Mouse (Mus musculus): Measurements from ENCODE around the gene Eif4b.
A peak's percentile ranks its signal among the peaks of the same experiment; 100 is the strongest.
"Not testable (repeated sequence)": the region's sequence is repeated elsewhere in the genome, so short reads cannot be mapped to it uniquely, and the experiment has no call there.

Gene Eif4b

DNA sequence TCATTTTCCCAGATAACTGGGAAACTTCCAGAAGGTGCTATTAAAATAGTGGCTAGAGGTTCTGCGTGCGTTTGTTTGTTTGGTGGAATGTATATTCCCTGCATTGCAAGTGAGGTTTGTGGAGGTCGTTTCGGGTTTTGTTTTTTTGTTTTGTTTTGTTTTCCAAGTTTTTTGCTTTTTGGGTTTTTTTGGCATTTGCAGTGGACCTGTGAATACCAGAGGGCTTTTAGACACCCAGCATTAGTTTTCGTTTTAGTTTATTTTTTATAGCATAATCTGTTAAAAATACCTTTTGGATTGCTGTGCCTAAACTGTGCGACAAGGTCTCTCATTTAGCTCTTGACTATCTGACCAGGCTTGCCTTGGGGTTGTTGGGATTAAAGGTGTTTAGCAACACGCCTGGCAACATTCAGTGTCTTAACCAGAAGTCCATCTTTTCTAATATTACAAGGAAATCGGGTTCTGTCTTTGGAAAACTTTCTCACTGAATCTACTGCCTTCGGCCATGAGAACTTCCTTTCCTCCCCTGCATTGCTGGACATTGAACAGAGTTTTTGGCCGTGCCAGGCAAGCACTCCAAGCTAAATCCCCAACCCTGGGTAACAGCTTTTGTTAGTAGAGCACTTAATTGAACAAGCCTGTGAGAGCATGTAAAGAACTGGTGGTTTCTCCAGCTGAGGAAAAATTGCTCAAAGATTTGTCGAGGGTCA lies 1.5 kb downstream of the Eif4b start:
- no peak for DNase-seq (ENCODE audit: low read depth, low spot score)

DNA sequence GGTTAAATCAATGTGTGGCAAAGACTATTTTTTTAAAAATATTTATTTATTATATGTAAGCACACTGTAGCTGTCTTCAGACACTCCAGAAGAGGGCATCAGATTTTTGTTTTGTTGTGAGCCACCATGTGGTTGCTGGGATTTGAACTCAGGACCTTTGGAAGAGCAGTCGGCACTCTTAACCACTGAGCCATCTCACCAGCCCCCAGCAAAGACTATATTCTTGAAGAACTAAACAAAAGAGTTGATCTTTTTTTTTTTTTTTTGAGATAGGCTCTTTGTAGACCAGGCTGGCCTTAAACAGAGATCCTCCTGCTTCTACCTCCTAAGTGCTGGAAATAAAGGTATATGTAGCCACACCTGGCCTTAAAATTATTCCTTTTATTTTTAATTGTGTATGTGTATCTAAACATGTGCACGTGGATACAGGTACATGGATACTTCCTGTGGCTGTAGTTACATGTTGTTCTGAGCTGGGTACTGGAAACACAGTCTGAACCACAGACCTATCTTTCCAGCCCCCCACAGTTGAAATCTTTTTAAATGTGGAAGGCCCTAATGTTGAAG lies 3.6 kb downstream of the Eif4b start:
- no peak for DNase-seq (ENCODE audit: low read depth, low spot score)

DNA sequence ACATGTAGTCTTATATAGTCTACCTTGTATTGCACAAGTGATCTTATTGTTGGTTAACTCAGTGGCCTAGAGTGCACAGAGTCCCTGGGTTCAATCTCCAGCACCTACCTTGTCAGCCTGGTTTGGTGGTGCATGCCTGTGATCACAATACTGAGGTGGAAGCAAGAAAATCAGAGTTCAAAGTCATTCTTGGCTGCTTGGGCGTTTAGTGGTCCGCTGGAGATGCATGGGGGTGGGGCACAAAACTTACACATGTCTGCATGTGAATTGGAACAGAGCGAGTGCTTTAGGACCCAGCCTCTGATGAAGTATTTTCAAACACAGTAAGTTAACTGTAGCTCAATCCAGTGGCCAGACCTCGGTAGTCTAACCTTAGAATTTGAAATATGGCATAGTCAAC lies 5.6 kb downstream of the Eif4b start:
- no peak for DNase-seq (ENCODE audit: low read depth, low spot score)

DNA sequence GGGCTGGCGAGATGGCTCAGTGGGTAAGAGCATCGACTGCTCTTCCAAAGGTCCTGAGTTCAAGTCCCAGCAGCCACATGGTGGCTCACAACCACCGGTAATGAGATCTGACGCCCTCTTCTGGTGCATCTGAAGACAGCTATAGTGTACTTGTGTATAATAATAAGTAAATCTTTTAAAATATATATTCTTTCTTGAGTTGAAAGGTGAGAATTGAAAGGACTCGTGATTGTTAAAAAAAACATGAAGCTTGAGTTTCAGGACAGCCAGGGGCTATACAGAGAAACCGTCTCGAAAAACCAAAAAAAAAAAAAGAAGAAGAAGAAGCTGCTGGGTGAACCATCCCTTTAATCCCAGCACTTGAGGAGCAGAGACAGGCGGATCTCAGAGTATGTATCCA lies 6.4 kb downstream of the Eif4b start:
- not testable (repeated sequence) for DNase-seq (ENCODE audit: low read depth, low spot score)

DNA sequence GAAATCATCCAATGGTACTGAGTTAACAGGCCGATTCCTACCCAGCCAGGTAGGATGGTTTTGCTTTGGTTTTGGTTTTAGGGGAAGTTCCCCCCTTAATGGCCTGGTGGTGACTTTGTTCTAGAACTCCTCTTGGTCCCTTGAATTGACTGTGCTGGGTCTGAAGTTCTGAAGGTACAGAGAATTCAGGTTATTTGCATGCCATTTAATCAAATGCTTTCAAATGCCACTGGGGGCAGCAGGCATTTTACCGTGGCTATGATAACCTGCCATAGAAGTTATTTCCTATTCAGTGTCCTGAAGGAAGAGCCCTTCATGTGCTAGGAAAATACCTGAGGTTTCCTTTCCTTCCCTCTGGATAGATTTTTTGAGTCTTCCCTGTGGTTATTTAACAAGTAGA lies 6.9 kb downstream of the Eif4b start:
- no peak for DNase-seq (ENCODE audit: low read depth, low spot score)

DNA sequence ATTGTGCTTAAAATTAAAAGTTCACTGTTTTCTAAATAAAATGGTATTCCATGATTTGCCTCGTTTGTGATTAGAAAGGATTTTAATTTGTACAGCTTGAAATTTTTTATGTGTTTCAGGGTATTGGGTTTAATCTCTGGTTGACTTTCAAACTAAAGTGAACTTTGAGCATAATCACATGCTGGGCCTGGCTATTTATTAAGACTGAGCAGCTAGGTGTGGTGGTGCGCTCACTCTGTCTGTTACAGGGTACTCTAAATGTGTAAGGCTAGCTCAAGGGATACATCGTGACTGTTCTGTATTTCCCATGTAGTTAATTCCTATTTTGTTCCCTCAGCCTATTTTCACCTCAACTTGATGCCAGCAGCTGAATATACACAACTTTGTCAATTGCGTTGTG lies 8.6 kb downstream of the Eif4b start:
- DNase-seq (ENCODE audit: low read depth, low spot score) = no peak

DNA sequence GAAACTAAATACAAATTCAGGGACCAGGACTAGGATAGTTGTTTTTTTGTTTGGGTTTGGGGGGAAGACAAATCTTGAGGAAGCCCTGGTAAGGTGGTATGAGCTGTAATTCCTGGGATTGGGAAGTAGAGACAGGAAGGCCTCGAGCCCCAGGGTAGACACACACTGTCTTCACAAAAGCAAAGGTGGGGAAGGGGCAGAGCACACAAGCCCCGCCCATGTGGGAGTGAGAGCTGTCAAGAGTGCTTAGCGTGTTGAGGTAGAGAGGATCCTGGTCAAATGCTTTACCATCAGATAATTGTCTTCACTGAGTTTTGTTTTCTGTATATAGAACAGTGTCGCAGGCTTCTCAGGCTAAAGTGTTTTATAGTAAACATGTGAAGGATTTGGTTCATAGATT lies 9.5 kb downstream of the Eif4b start:
- no peak for DNase-seq (ENCODE audit: low read depth, low spot score)

DNA sequence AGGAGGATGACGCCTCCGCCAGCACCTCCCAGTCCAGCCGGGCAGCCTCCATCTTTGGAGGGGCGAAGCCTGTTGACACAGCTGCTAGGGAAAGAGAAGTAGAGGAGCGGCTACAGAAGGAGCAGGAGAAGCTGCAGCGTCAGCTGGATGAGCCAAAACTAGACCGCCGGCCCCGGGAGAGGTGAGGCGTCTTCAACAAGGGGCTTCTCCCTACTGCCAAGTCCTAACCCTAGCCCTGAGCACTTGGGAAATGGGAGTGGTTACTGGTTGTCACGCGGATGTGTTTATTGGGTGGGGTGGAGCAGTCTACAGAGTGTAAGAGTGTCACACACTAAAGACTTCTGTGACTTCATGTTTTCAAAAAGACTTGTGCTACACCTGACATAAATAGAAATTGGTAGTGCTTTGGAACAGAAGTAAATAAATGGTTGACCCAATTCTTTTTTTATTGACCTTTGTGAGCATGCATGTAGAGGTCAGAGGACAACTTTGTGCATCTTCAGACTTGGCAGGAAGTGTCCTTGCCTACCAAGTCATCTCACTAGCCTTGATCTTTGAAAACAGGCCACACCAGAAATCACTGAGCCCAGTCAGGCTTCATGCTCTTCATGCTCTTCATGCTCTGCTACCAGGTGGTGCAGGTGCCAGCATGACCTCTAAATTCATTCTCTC lies 16.5 kb downstream of the Eif4b start:
- no peak for DNase-seq (ENCODE audit: low read depth, low spot score)

DNA sequence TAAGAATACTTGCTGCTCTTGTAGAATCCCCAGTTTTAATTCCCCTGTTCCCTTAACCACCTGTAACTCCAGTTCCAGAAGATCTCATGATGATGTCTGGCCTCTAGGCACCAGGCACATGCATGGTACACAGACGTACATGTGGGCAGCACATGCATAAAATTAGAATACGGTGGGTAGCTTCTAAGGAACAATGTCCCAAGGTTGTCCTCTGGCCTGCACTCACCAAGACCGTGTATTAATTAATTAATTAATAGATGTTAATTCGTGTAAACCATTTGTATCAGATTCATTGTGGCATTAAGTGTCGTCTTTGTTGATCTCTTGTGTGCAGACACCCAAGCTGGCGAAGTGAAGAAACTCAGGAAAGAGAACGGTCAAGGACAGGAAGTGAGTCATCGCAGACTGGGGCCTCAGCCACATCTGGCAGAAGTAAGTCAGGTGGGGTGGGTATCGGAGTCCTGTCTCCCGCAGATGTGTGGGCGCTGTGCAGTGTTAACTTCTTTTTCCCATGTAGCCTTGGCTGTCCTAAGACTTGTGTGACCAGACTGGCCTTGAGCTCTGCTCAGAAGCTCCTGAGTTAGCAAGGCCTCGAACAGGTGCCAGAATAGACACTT lies 17.6 kb downstream of the Eif4b start:
- DNase-seq (ENCODE audit: low read depth, low spot score) = no peak

DNA sequence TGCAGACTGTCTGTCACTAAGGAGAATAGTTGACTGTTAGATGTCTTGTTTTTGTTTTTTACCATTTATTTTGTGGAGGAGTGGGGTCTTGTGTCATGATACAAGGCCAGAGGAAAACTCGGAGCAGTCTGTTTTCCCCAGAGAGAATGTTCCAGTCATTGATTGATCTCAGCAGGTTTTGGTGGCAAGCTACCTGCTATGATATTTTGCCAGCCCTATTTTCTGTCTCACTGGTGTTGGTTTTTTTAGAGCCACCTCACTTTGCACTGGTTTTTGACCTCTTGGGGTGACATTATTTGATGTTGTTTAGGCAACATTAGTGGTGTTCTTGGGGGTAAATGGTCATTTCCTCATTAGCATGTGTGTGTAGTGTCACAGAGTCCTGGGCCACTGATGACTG lies 18.1 kb downstream of the Eif4b start:
- DNase-seq (ENCODE audit: low read depth, low spot score) = no peak

DNA sequence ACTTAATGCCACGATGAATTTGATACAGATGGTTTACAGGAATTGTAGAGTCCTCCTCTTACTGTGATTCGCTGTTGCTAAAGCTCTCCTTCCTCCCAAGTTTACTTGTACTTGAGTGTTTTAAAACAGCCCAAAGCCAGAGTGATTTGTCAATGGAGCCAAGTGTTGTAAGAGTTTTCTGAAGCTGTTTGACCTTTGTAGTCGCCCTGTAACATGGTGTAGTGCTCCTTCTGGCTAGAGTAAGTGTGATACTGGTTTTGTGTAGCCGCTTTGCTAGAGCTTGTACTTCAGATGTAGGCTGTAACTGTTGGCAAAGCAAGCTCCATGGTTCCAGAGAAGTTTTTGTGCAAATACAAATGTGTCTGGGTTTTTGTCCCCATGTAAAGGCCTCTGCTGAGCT lies 18.6 kb downstream of the Eif4b start:
- DNase-seq (ENCODE audit: low read depth, low spot score) = no peak

DNA sequence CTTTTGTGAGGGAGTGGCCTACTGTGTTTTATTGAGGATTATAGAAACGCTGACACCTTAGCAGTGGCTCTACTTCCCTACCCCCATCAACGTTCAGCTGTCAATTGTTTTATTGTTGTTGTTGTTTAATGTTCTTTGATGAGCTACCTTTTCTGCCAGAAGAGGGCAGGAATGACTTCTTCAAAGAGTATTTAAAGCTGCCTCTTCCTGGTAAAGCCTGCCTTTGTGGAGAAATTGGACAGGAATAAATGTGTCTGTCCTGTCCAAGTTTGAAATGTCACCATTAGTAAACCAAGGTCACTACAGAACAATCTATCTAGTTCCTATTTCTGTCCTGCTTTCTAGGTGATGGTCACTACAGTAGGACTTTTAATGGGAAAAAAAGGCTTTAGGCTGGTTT lies 20.6 kb downstream of the Eif4b start:
- DNase-seq (ENCODE audit: low read depth, low spot score) = no peak

DNA sequence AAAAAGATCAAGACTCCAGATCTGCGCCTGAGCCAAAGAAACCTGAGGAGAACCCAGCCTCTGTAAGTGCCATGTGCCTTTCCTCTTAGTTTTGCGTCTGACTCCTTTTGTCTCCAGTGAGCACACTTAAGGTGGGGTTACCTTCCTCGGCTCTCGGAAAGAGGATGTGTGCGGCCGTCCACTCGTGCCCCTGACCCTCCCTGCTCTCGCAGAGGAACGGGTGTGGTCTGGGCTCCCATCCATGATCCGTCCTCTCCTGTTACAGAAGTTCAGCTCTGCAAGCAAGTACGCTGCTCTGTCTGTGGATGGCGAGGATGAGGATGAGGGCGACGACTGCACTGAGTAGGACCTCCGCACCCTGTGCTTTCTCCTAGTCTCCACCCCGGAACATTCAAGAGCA lies 21.4 kb downstream of the Eif4b start:
- DNase-seq (ENCODE audit: low read depth, low spot score) = no peak

DNA sequence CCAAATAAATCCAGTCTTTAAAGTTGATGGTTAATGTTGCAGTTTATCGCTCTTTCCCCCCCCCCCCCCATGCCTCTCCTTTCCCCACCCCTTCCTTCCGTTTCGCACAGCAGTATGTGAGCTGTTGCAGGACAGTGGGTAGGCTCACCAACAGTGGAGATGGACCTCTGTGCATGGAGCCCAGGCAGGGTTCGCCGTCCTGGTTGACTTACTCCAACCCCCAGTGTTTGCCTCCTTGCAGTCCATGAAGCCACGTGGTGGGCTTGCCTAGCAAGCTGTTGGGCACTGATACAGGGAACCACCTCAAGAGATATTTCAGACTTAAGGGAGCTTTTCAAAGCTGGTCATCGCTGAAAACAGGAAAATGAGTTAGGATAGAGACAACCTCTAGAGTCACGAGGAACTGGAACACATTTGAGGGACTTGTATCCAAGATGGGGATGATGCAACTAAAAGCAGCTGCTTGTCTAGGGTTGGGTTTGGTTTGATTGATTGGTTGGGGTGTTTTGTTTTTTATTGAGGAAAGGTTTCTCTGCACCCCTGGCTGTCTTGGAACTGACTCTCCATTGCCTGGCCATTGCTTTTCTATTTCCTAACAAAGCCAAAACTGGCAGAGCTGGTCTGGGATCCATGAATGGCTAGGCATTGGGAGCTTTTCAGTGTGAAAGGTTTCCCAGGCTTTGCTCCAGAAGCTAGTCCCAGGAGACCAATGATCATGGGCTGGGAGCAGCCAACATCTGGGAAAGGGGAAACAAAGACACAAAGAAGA lies 23.8 kb downstream of the Eif4b start:
- no peak for DNase-seq (ENCODE audit: low read depth, low spot score)

DNA sequence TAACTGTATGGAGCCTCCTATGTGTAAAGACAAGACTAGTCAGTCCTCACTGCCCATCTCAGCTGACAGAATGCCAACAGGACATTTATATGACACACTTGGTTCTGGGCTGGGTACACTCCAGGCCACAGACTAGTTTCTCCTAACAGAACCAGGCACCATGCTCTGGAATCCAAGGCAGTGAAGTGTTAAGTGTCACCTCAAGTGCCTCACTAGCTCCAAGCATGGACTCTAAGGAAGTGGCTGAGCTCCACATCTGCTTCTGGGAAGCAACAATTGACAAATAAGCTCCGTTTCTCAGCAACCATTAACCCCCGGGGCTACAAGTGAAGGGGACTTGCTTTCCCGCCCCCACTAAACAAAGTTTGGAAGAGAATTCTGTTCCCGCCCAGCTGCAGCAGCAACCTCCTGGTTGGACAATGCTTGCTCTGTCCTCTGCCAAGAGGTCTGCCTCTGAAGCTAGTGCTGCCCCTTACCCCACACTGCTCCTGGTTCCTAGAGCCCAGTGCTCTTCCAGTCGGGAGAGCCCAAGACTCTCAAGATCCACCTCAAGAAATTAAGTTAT lies 24.5 kb downstream of the Eif4b start:
- DNase-seq (ENCODE audit: low read depth, low spot score) = no peak

DNA sequence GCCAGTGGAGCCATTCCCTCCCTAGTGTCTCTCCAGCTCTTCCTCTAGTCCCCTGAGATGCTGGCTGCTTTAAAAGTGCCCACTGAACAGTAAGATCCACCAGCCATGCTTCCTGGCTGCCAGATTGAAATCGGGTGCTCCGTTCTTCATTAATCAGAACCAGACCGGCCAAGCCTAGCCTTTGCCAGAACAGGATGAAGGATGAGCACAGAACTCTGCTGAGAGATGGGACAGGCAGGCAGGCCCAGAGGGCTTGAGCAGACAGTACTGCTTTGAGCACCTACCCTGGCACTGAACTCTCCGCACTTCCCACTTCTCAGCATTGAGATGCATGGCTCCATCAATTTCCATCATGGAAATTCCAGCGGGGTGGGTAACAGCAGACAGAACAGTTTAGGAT lies 25.7 kb downstream of the Eif4b start:
- no peak for DNase-seq (ENCODE audit: low read depth, low spot score)

DNA sequence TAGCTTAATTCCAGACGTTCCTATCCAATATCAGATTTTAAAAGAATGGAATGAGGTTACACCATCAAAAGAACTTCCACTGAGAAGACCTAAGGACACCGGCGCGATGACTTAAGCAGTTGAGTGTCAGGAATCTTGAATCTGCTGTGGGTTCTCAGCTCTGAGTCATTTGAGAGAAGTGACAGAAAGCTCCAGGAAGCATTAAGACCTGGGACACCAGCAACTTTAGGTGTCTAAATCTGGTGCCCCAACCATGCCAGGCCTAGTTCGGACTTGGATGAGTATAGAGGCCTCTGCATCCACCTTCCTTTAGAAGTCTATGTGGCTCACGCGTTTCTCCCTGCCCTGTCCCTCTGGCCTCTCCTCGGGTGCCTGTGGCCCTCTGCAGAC lies 26.2 kb downstream of the Eif4b start:
- no peak for DNase-seq (ENCODE audit: low read depth, low spot score)

DNA sequence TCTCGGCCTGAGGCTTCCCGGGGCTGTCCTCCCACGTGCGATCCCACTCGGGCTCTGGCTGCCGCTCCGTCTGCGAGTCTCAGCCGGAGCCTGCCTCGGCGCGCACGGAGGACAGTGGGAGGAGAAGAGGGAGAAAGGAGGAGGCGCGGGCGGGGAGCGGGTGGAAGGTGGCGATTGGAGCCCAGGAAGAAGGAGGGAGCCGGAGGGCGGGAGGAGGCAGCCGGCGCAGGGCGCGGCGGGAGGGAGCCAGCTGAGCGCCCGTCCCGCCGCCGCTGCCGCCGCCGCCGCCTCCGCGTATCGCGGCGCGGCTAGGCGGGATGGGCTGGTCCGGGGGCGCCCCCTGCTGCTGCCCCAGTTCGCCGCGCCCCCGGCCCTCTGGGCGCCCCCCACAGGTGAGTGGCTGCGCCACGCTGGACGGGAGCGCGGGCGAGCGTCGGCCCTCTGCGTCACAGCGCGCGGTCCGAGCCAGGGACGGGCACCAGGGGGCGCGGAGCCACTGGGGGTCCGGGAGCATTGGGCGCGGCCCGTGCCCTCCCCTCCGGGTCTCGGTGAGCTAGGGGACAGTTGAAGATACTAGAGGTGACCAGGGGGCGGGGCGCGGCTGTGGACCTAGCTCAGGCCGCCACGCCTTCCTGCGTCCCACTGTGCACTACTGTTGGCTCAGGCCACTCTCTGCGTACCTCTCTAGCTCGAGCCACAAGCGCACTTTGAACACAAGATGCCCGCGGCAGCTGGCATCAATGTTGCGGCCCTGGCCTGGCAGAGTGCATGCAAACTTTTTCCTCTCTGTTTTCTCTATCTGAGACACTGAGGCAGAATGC lies 26.8 kb downstream of the Eif4b start, which contains the start of gene Tns2:
TSS of gene Tns2 (plus strand) at position 253 of the 821 bp plus-strand sequence.
- DNase-seq (ENCODE audit: low read depth, low spot score) = peak; percentile 84

DNA sequence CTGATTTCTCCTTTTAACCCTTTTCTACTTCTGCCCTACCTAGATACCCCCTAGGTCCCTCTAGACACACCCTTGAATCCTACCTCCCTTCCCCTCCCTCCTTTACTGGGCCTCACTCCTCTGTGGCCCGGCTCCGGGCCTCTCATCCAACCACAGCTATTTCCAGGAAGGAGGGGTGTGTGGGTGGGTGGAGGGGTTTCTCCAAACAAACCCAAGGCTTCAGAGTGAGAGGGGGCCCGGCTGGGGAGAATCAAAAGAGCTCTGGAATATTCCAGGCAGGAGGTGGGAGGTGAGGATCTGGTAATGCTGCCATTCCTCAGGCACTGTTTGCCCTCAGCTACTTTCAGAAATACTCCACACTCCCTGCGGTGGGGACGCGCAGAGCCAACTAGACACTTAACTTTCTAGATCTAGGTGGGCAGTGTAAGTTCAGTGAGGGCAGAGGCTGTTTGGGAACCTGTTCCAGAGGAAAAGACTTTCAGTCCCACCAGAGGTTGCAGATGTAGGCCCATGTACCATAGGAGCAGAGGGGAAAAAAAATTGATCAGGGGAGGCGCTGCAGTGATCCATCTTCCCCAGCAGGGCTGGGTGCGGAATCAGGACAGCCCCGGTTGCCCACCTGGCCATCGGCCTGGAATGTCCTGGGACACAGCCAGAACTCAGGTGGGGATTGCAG lies 27.6 kb downstream of the Eif4b start:
- no peak for DNase-seq (ENCODE audit: low read depth, low spot score)

Data from A20 (cell line).